Comparison of ENCODE assay signal across 26 mouse cellular contexts in the genomic region with DNA sequence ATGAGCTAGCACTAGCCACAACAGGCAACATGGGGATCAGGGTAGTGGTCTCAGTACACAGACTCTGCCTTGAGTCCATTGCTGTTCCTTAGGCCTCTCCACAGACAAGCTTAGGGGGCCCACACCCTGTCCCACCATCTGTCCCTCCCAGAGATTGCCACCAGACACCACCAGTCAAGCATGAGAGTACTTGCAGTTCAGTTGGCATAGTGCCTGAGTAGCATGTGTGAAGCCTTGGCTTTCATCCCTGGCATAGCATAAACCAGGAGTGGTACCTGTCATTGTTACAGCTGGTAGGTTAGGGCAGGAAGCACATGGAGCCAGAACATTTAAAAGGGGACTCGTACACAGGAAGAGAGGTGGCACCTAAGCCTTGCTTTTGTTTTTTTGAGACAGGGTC. TPM values are rescaled to one million over a fixed set of nuclear protein-coding genes. Genes with fewer than 3 reads are reported as not detected.
A peak's percentile ranks its signal among the peaks of the same experiment; 100 is the strongest.
DNase-seq lines count a peak whose midpoint lies in the region; ATAC-seq and TF ChIP-seq lines count a peak whose summit lies in the region.
"Had no signal": no experiment of that assay in that cellular context is flagged by ENCODE, and none has a peak within 500 bp of the region (broad histone marks: within the 10 kb centered on the region; RNA-seq: fewer than 3 reads in every experiment).

No protein-coding gene starts in this region.

- DNase-seq in forebrain, embryonic 10.5 days (ENCODE audit: extremely low spot score, low spot score): no peak
- peak; percentile 83 for DNase-seq in midbrain, postnatal 0 days (ENCODE audit: low spot score)
- peak; percentile 57 for DNase-seq in cerebellum, adult 8-10 months
- no peak for DNase-seq in stomach, postnatal 0 days (ENCODE audit: low spot score)
- DNase-seq in embryonic facial prominence, embryonic 10.5 days (ENCODE audit: low spot score): no peak
- no peak for DNase-seq in gastrocnemius, postnatal 4 days (ENCODE audit: low spot score in 2 of 2)
- DNase-seq: adrenal gland, postnatal 14 days; gastrocnemius, postnatal 36 days; heart, postnatal 10 days; kidney, adult 18-20 months; kidney, postnatal 10 days; layer of hippocampus, postnatal 36 days; right cerebral cortex, postnatal 25 days; thymus, adult 2 months had no signal

- H3K4me1 ChIP-seq in forebrain, embryonic 16.5 days (replicated peaks; ENCODE audit: control insufficient read depth, insufficient read depth, low read length): peaks cover 7% of the 10 kb centered on the region
- H3K4me1 ChIP-seq in forebrain, embryonic 10.5 days: peaks cover 21% of the 10 kb centered on the region
- H3K4me1 ChIP-seq in midbrain, postnatal 0 days (ENCODE audit: insufficient read depth, low read length): no peaks in the 10 kb centered on the region
- 0 out of 2 replicates have a peak, but pooled peaks cover 5% of the 10 kb centered on the region for H3K4me1 ChIP-seq in midbrain, embryonic 15.5 days
- no peaks in the 10 kb centered on the region for H3K4me1 ChIP-seq in stomach, postnatal 0 days (replicated peaks; ENCODE audit: control insufficient read depth, insufficient read depth)
- peaks cover 9% of the 10 kb centered on the region for H3K4me1 ChIP-seq in embryonic facial prominence, embryonic 10.5 days

- TF ChIP-seq CTCF in midbrain, postnatal 0 days (IDR thresholded peaks at IDR 0.05): no peak
- TF ChIP-seq CTCF in stomach, postnatal 0 days (IDR thresholded peaks at IDR 0.05; ENCODE audit: low read depth): no peak

- H3K27ac ChIP-seq in forebrain, embryonic 16.5 days (ENCODE audit: low read length): no peak overlapping the region
- no peak overlapping the region for H3K27ac ChIP-seq in forebrain, embryonic 10.5 days
- no peak overlapping the region for H3K27ac ChIP-seq in midbrain, postnatal 0 days (ENCODE audit: low read depth, low read length)
- no peak overlapping the region for H3K27ac ChIP-seq in midbrain, embryonic 15.5 days
- no peak overlapping the region for H3K27ac ChIP-seq in stomach, postnatal 0 days (replicated peaks)
- no peak overlapping the region for H3K27ac ChIP-seq in embryonic facial prominence, embryonic 10.5 days (replicated peaks)
- H3K27ac ChIP-seq: embryonic facial prominence, embryonic 13.5 days; hindbrain, embryonic 13.5 days; layer of hippocampus, adult 2 months; limb, embryonic 15.5 days; liver, embryonic 15.5 days; macrophage; midbrain, embryonic 10.5 days; stomach, embryonic 15.5 days had no signal

- 19% methylated on average over 1 of the region's 1 CpGs for WGBS in forebrain, embryonic 16.5 days
- 61% methylated on average over 1 of the region's 1 CpGs for WGBS in forebrain, embryonic 10.5 days
- WGBS in midbrain, postnatal 0 days: 66% methylated on average over 1 of the region's 1 CpGs
- 54% methylated on average over 1 of the region's 1 CpGs for WGBS in midbrain, embryonic 15.5 days
- 56% methylated on average over 1 of the region's 1 CpGs for WGBS in stomach, postnatal 0 days
- 54% methylated on average over 1 of the region's 1 CpGs for WGBS in embryonic facial prominence, embryonic 10.5 days

- H3K27me3 ChIP-seq in forebrain, embryonic 16.5 days (replicated peaks; ENCODE audit: control insufficient read depth, insufficient read depth, low read length): peaks cover 17% of the 10 kb centered on the region
- peaks cover 95% of the 10 kb centered on the region for H3K27me3 ChIP-seq in forebrain, embryonic 10.5 days (ENCODE audit: poor library complexity, severe bottlenecking)
- peaks cover 2% of the 10 kb centered on the region; the same call in 1 of the 2 replicates for H3K27me3 ChIP-seq in midbrain, postnatal 0 days (ENCODE audit: insufficient read depth, low read length)
- H3K27me3 ChIP-seq in midbrain, embryonic 15.5 days (replicated peaks): peaks cover 37% of the 10 kb centered on the region
- peaks cover 4% of the 10 kb centered on the region; the same call in 1 of the 2 replicates for H3K27me3 ChIP-seq in stomach, postnatal 0 days (ENCODE audit: control insufficient read depth, insufficient read depth, low read length)
- peaks cover 98% of the 10 kb centered on the region for H3K27me3 ChIP-seq in embryonic facial prominence, embryonic 10.5 days (replicated peaks; ENCODE audit: low read depth, poor library complexity, severe bottlenecking)

- no peak overlapping the region for H3K4me3 ChIP-seq in forebrain, embryonic 16.5 days (replicated peaks; ENCODE audit: low read length)
- H3K4me3 ChIP-seq in forebrain, embryonic 10.5 days: no peak overlapping the region
- H3K4me3 ChIP-seq in midbrain, postnatal 0 days (ENCODE audit: low read depth, low read length): no peak overlapping the region
- H3K4me3 ChIP-seq in midbrain, embryonic 15.5 days: no peak overlapping the region
- no peak overlapping the region for H3K4me3 ChIP-seq in stomach, postnatal 0 days (ENCODE audit: low read depth, low read length)
- H3K4me3 ChIP-seq in embryonic facial prominence, embryonic 10.5 days: no peak overlapping the region
- H3K4me3 ChIP-seq: embryonic facial prominence, embryonic 13.5 days; hindbrain, embryonic 13.5 days; layer of hippocampus, adult 2 months; limb, embryonic 15.5 days; liver, embryonic 15.5 days; midbrain, embryonic 10.5 days; stomach, embryonic 15.5 days had no signal

- peak; percentile 32; the same call in 1 of the 2 replicates for ATAC-seq in forebrain, embryonic 16.5 days
- ATAC-seq in midbrain, postnatal 0 days (ENCODE audit: low FRiP score): no peak; the same call in 1 of the 2 replicates
- no peak for ATAC-seq in midbrain, embryonic 15.5 days (replicated peaks)
- ATAC-seq in stomach, postnatal 0 days (ENCODE audit: low FRiP score, low TSS enrichment): no peak

- no peak for TF ChIP-seq EP300 in stomach, postnatal 0 days (optimal IDR thresholded peaks at IDR 0.05)

- H3K4me2 ChIP-seq in forebrain, embryonic 16.5 days (ENCODE audit: low read length): no peak overlapping the region
- H3K4me2 ChIP-seq in midbrain, postnatal 0 days (ENCODE audit: low read depth, low read length, poor library complexity, severe bottlenecking): no peak overlapping the region
- no peak overlapping the region for H3K4me2 ChIP-seq in midbrain, embryonic 15.5 days
- H3K4me2 ChIP-seq in stomach, postnatal 0 days (replicated peaks; ENCODE audit: low read depth): no peak overlapping the region
- H3K4me2 ChIP-seq: embryonic facial prominence, embryonic 13.5 days; heart, embryonic 11.5 days; hindbrain, embryonic 13.5 days; limb, embryonic 15.5 days had no signal

- peaks cover 6% of the 10 kb centered on the region; the same call in 1 of the 2 replicates for H3K36me3 ChIP-seq in forebrain, embryonic 16.5 days (ENCODE audit: control insufficient read depth, insufficient read depth)
- no peaks in the 10 kb centered on the region for H3K36me3 ChIP-seq in forebrain, embryonic 10.5 days (replicated peaks)
- peaks cover 57% of the 10 kb centered on the region for H3K36me3 ChIP-seq in midbrain, postnatal 0 days (ENCODE audit: insufficient read depth, low read length)
- H3K36me3 ChIP-seq in midbrain, embryonic 15.5 days (replicated peaks): peaks cover 21% of the 10 kb centered on the region
- no peaks in the 10 kb centered on the region for H3K36me3 ChIP-seq in stomach, postnatal 0 days (ENCODE audit: control insufficient read depth, insufficient read depth, low read length)
- H3K36me3 ChIP-seq in embryonic facial prominence, embryonic 10.5 days (replicated peaks): no peaks in the 10 kb centered on the region
- H3K36me3 ChIP-seq: embryonic facial prominence, embryonic 13.5 days; limb, embryonic 15.5 days; liver, embryonic 15.5 days; midbrain, embryonic 10.5 days; stomach, embryonic 15.5 days had no signal

- no peak overlapping the region for H3K9ac ChIP-seq in forebrain, embryonic 16.5 days (replicated peaks; ENCODE audit: low read depth, low read length)
- no peak overlapping the region for H3K9ac ChIP-seq in midbrain, postnatal 0 days (replicated peaks; ENCODE audit: low read length, poor library complexity, severe bottlenecking)
- H3K9ac ChIP-seq in midbrain, embryonic 15.5 days: no peak overlapping the region
- H3K9ac ChIP-seq in stomach, postnatal 0 days (ENCODE audit: low read length): peak overlapping the region; percentile 8; the same call in 1 of the 2 replicates
- H3K9ac ChIP-seq: hindbrain, embryonic 13.5 days; limb, embryonic 15.5 days; liver, embryonic 15.5 days; stomach, embryonic 15.5 days had no signal

- no peaks in the 10 kb centered on the region for H3K9me3 ChIP-seq in forebrain, embryonic 16.5 days (ENCODE audit: control insufficient read depth, low read length)
- H3K9me3 ChIP-seq in forebrain, embryonic 10.5 days: no peaks in the 10 kb centered on the region
- no peaks in the 10 kb centered on the region for H3K9me3 ChIP-seq in midbrain, postnatal 0 days (ENCODE audit: low read length)
- no peaks in the 10 kb centered on the region for H3K9me3 ChIP-seq in midbrain, embryonic 15.5 days
- H3K9me3 ChIP-seq in stomach, postnatal 0 days (ENCODE audit: control insufficient read depth, low read length): no peaks in the 10 kb centered on the region
- H3K9me3 ChIP-seq in embryonic facial prominence, embryonic 10.5 days: no peaks in the 10 kb centered on the region
- H3K9me3 ChIP-seq: embryonic facial prominence, embryonic 13.5 days; G1E; hindbrain, embryonic 13.5 days; limb, embryonic 15.5 days; liver, embryonic 15.5 days; midbrain, embryonic 10.5 days; stomach, embryonic 15.5 days had no signal

RNA-seq across cellular contexts. Expression of gene Unc13a, which starts 11.8 kb away (rescaled TPM):
- 23.1 and 33.6 TPM in 2 replicates for polyA plus RNA-seq in forebrain, embryonic 16.5 days (2015; fragmentation: Nextera tagmentation; extraction: Ambion mirVana)
- 2.9 and 3.3 TPM in 2 replicates for polyA plus RNA-seq in forebrain, embryonic 10.5 days (2016; fragmentation: Nextera tagmentation; extraction: Ambion mirVana)
- 69.0 and 70.8 TPM in 2 replicates for total RNA-seq in midbrain, postnatal 0 days (2014; rRNA removed)
- 14.5 and 16.2 TPM in 2 replicates for polyA plus RNA-seq in midbrain, postnatal 0 days (2015; fragmentation: Nextera tagmentation; extraction: Ambion mirVana)
- polyA plus RNA-seq in midbrain, embryonic 15.5 days (2015; fragmentation: Nextera tagmentation; extraction: Ambion mirVana): 26.9 and 27.4 TPM in 2 replicates
- 0.46 and 0.52 TPM in 2 replicates for polyA plus RNA-seq in stomach, postnatal 0 days (2015; fragmentation: Nextera tagmentation; extraction: Ambion mirVana)
- 2.2 TPM in 2 replicates for polyA plus RNA-seq in embryonic facial prominence, embryonic 10.5 days (2016; fragmentation: Nextera tagmentation; extraction: Ambion mirVana)
- total RNA-seq in gastrocnemius, postnatal 4 days (2021): under 1 TPM; 0.22 to 0.47 TPM
- total RNA-seq: gastrocnemius, postnatal 36 days had no signal

RNA-seq across cellular contexts. Expression of gene Jak3, which starts 16.3 kb away (rescaled TPM):
- polyA plus RNA-seq in forebrain, embryonic 16.5 days (2015; fragmentation: Nextera tagmentation; extraction: Ambion mirVana): 3.4 and 4.1 TPM in 2 replicates
- polyA plus RNA-seq in forebrain, embryonic 10.5 days (2016; fragmentation: Nextera tagmentation; extraction: Ambion mirVana): 2.5 and 3.0 TPM in 2 replicates
- total RNA-seq in midbrain, postnatal 0 days (2014; rRNA removed): 9.0 and 12.3 TPM in 2 replicates
- 6.4 and 7.1 TPM in 2 replicates for polyA plus RNA-seq in midbrain, postnatal 0 days (2015; fragmentation: Nextera tagmentation; extraction: Ambion mirVana)
- polyA plus RNA-seq in midbrain, embryonic 15.5 days (2015; fragmentation: Nextera tagmentation; extraction: Ambion mirVana): 5.2 and 5.8 TPM in 2 replicates
- 4.6 and 5.4 TPM in 2 replicates for polyA plus RNA-seq in stomach, postnatal 0 days (2015; fragmentation: Nextera tagmentation; extraction: Ambion mirVana)
- 3.6 and 4.0 TPM in 2 replicates for polyA plus RNA-seq in embryonic facial prominence, embryonic 10.5 days (2016; fragmentation: Nextera tagmentation; extraction: Ambion mirVana)
- total RNA-seq in gastrocnemius, postnatal 4 days (2021): 1 to 10 TPM; 5.0 to 6.5 TPM

RNA-seq across cellular contexts. Expression of gene Insl3, which starts 29.3 kb away (rescaled TPM):
- not detected in 2 replicates for polyA plus RNA-seq in forebrain, embryonic 16.5 days (2015; fragmentation: Nextera tagmentation; extraction: Ambion mirVana)
- 0.26 TPM in 1 of 2 replicates, not detected in the other for polyA plus RNA-seq in forebrain, embryonic 10.5 days (2016; fragmentation: Nextera tagmentation; extraction: Ambion mirVana)
- total RNA-seq in midbrain, postnatal 0 days (2014; rRNA removed): not detected in 2 replicates
- 1.2 and 2.1 TPM in 2 replicates for polyA plus RNA-seq in midbrain, postnatal 0 days (2015; fragmentation: Nextera tagmentation; extraction: Ambion mirVana)
- polyA plus RNA-seq in midbrain, embryonic 15.5 days (2015; fragmentation: Nextera tagmentation; extraction: Ambion mirVana): 0.37 and 1.5 TPM in 2 replicates
- polyA plus RNA-seq in stomach, postnatal 0 days (2015; fragmentation: Nextera tagmentation; extraction: Ambion mirVana): 1.9 and 2.6 TPM in 2 replicates
- 0.55 TPM in 1 of 2 replicates, not detected in the other for polyA plus RNA-seq in embryonic facial prominence, embryonic 10.5 days (2016; fragmentation: Nextera tagmentation; extraction: Ambion mirVana)
- 1 to 10 TPM; 2.6 to 3.4 TPM for total RNA-seq in gastrocnemius, postnatal 4 days (2021)

RNA-seq across cellular contexts. Expression of gene B3gnt3, which starts 41.8 kb away (rescaled TPM):
- polyA plus RNA-seq in forebrain, embryonic 16.5 days (2015; fragmentation: Nextera tagmentation; extraction: Ambion mirVana): 0.58 and 0.68 TPM in 2 replicates
- polyA plus RNA-seq in forebrain, embryonic 10.5 days (2016; fragmentation: Nextera tagmentation; extraction: Ambion mirVana): 0.41 and 0.69 TPM in 2 replicates
- 0.24 and 1.6 TPM in 2 replicates for total RNA-seq in midbrain, postnatal 0 days (2014; rRNA removed)
- polyA plus RNA-seq in midbrain, postnatal 0 days (2015; fragmentation: Nextera tagmentation; extraction: Ambion mirVana): 0.31 and 0.50 TPM in 2 replicates
- polyA plus RNA-seq in midbrain, embryonic 15.5 days (2015; fragmentation: Nextera tagmentation; extraction: Ambion mirVana): 0.27 and 0.36 TPM in 2 replicates
- 35.9 and 36.9 TPM in 2 replicates for polyA plus RNA-seq in stomach, postnatal 0 days (2015; fragmentation: Nextera tagmentation; extraction: Ambion mirVana)
- polyA plus RNA-seq in embryonic facial prominence, embryonic 10.5 days (2016; fragmentation: Nextera tagmentation; extraction: Ambion mirVana): 0.54 and 0.72 TPM in 2 replicates
- 1 to 10 TPM; 4.1 to 4.5 TPM for total RNA-seq in gastrocnemius, postnatal 4 days (2021)
- polyA plus RNA-seq: G1E had no signal

RNA-seq across cellular contexts. Expression of gene Colgalt1, which starts 49.0 kb away (rescaled TPM):
- 60.4 and 63.6 TPM in 2 replicates for polyA plus RNA-seq in forebrain, embryonic 16.5 days (2015; fragmentation: Nextera tagmentation; extraction: Ambion mirVana)
- polyA plus RNA-seq in forebrain, embryonic 10.5 days (2016; fragmentation: Nextera tagmentation; extraction: Ambion mirVana): 44.2 and 47.4 TPM in 2 replicates
- total RNA-seq in midbrain, postnatal 0 days (2014; rRNA removed): 104 and 106 TPM in 2 replicates
- polyA plus RNA-seq in midbrain, postnatal 0 days (2015; fragmentation: Nextera tagmentation; extraction: Ambion mirVana): 62.8 TPM in 2 replicates
- 70.5 and 74.5 TPM in 2 replicates for polyA plus RNA-seq in midbrain, embryonic 15.5 days (2015; fragmentation: Nextera tagmentation; extraction: Ambion mirVana)
- 40.3 and 41.1 TPM in 2 replicates for polyA plus RNA-seq in stomach, postnatal 0 days (2015; fragmentation: Nextera tagmentation; extraction: Ambion mirVana)
- 52.1 and 53.7 TPM in 2 replicates for polyA plus RNA-seq in embryonic facial prominence, embryonic 10.5 days (2016; fragmentation: Nextera tagmentation; extraction: Ambion mirVana)
- 10 to 100 TPM; 63.9 to 77.4 TPM for total RNA-seq in gastrocnemius, postnatal 4 days (2021)

Comparison
In these comparisons a context has a peak if more than half of its experiments do, and no peak if none do; other contexts are left out.
1. DNase-seq: peak in midbrain, postnatal 0 days (single experiment) and cerebellum, adult 8-10 months (single experiment); none in forebrain, embryonic 10.5 days (single experiment), stomach, postnatal 0 days (single experiment), embryonic facial prominence, embryonic 10.5 days (single experiment) and gastrocnemius, postnatal 4 days (0 of 2).